Mouse (Mus musculus) testis, postnatal 10 days (tissue): ENCODE measurements around the gene Sec31a.

Experiments used
- DNase-seq: peaks from one replicate; pipeline ENCODE4 v3.0.0; 2021; ENCODE audit warnings: low spot score

Gene Sec31a

GRCm38 (mm10) chr5:100408485-100408884 is 7.5 kb downstream of the Sec31a start:
- DNase-seq, result no peak

DNA sequence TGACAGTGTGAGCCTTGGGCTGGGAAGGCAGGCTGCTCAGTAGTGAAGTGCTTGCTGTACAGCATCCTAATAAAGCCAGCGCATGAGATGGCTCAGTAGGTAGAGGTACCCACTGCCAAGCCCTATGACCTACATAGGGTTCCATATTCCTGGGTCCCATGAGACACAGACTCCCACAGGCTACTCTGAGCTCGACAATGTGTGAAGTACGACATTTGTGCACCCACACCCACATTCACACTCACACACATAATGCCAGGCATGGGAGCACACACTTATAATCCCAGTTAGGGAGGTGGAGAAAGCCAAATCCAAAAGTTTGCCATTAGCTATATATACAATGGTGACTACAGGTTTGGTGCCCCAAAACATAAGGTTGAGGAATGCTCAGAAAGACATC is 19.3 kb downstream of the Sec31a start:
- DNase-seq, result no peak

DNA sequence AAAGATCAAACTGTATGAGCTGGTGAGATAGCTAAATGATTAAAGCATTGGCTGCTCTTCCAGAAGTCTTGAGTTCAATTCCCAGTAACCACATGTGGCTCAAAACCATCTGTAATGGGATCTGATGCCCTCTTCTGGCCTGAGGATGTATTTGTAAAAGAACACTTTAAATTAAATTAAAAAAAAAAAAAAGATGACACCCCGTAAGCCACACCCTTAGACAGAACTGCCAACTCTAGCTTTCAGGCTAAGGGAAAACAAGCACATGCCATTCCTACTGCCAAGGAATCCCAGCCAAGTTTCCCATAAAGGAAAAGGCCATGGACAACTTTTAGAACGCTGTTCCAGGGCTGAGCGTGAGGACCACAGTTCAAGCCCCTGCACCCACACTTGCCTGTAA is 22.4 kb downstream of the Sec31a start:
- DNase-seq, result no peak

DNA sequence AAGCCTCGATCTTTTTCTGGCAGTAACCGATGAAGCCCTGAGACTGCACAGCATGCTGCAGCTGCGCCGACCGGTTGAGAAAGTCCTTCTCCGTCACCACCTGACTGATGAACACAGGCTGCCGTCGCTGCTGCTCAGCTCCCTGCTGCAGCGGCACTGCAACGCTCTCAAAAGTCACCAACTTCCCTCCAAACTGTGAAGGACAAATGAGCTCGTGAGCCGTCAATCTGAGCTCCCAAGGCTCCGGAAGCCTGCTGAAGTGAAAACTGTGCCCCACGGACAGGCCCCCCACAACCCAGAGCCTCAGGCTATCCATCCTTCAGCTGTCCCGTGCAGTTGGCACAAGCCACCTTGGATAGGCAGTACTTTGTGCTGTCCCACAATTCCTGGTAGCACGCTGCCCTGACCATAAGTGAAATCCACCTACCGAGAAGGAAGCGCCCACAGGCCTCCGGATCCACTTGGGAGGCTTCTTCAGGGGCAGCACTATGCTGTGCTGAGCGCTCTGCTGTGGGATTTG is 23.5 kb downstream of the Sec31a start:
- no peak for DNase-seq

GRCm38 (mm10) chr5:100383782-100384510 is 32.1 kb downstream of the Sec31a start:
- DNase-seq, result no peak

DNA sequence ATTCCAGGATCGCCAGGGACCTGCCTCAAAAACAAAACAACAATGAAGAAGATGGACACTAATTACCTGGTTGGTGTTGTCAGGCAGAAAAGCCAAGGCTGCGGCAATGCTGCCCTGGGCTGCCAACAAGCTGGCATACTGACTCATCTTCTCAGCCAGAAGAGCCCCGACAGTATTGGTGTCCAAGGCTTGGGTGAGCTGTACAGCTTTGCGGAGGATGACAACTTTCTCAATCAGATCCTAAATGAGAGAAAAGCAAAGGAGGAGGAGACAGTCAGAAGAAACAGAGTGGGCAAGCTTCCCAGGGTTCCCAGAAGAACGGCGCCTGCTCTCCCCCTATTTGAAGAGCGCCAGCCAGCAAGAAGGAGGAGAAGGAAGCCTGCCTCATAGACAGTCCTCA is 34.9 kb downstream of the Sec31a start:
- no peak for DNase-seq

DNA sequence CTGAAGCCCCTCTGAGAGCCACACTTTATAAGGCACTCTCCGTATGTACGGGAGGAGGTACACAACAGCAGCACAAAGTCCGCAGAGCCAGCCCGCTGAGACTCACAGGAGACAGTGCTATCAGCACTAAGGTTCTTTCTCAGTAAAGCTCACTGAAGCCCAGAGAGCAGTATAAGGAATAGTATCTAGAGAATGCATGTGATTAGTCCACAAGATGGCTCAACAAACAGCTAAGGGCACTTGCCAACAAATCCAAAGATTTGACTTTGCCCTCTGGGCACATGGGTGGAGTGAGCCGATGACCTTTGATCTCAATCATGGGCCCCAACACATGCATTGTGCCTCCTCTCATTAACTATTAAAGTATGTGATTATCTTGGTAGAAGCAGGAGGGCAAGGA is 35.8 kb downstream of the Sec31a start:
- no peak for DNase-seq

DNA sequence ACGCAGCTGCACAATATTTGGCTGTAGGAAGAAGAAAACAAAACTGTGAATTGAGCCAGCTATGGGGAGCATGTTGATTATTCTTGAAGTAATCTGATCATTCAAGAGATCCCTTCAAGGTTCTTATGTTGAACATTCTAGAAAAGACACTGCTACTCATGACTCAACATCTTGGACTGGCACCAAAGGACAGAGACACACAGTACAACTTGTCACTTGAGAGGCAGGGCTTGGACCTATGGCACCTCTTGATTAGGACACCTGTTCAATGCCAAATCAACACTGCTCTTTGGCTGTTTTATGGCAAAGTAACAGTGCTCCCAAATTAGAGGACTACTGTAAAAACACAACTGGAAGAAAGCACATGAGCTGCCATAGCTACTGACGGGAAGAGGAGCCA is 37.1 kb downstream of the Sec31a start:
- DNase-seq, result no peak

GRCm38 (mm10) chr5:100378211-100378610 is 37.8 kb downstream of the Sec31a start:
- no peak for DNase-seq

GRCm38 (mm10) chr5:100377376-100377775 is 38.7 kb downstream of the Sec31a start:
- DNase-seq, result no peak

DNA sequence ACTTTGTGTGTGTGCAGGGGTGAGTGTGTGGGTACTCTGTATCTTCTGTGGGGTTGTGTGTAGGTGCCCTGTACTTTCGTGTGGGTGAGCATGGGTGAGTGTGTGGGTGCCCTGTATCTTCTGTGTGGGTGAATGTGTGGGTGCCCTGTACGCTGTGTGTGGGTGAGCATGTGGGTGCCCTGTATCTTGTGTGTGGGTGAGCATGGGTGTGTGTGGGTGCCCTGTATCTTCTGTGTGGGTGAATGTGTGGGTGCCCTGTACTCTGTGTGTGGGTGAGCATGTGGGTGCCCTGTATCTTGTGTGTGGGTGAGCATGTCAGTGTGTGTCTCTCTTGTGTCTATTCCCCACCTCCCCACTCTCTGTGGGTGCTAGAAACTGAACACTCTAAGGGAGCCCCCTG is 41.3 kb downstream of the Sec31a start:
- no peak for DNase-seq

DNA sequence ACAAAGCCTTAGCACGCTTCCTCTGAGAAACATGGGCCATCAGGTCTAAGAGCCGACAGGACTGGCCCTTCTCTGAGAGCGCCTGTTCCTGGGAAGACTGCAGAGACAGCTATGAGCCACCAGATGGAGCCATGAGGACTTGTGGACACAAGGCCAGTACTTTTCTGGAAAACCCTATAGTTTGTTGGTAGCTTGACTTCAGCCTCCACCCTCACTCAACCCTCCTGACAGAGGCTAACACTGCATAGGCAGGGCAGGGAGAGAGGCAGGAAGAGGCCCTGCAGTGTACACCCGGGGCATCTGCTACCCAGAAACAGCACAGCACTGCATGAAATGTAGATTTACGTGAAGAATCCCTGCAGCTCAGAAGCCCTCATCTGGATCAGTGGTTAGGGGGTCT is 42.1 kb downstream of the Sec31a start:
- DNase-seq, result no peak

GRCm38 (mm10) chr5:100370919-100371318 is 45.1 kb downstream of the Sec31a start:
- no peak for DNase-seq

- DNase-seq, result no peak
Measured at GRCm38 (mm10) chr5:100369825-100370459, 46.1 kb downstream of the Sec31a start.

DNA sequence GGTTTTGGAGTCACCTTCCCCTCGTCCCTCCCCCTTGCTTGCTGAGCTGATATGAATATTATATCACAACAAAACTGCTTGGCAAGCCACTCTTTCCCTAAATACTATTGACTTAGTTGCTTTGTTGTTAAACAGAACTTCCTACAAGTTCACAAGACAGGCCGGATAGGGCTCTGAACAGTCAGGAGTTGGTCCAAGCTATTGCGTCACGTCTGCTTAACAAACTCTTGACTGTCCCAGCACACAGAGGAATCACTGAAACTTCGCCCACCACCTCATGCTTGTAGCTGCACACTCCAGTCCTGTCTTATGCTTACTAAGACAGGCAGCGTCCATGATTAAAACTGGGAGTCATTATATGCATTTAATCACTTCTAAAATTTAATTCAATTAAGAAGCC is 46.9 kb downstream of the Sec31a start:
- DNase-seq, result no peak

DNA sequence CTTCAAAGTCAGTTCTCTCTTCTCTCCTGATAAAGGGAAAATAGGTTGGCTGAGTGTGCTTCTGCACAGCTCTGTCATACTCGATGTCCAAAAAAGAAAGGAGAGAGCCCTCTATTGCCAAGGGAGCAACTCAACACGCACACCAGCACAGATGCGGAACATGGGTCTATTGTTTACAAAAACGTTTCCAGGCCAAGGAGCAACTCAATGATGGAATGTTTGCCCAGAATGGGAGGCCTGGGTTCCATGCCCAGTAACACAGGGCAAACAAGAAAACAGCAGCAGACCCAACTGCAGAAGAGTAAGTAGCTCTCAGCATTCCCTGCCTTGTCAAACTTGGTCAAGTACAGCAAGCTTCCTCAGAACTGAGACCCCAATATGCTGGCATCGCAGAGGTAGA is 47.5 kb downstream of the Sec31a start:
- DNase-seq, result no peak

- DNase-seq, result no peak
Measured at GRCm38 (mm10) chr5:100367051-100367450, 49.0 kb downstream of the Sec31a start.

GRCm38 (mm10) chr5:100360296-100360695 is 55.7 kb downstream of the Sec31a start:
- no peak for DNase-seq

DNA sequence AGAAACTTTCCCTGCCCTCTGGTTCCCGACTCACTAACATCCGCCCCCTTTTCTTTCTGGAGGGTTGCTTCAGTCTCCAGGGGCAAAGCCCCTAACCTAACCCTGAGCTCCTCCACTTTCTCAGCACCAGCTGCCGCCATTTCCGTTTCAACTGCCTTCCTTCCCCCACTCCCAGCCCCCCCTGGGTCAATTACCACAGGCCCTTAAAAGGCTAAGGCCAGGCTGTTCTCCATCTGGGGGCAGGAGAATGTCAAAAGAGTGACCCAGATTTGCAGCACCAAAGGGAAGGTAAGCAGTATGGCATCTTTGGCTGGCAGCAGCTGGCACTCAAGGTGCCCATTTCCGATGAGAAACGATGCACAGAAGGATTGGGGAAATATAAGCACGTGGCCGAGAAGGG is 57.7 kb downstream of the Sec31a start:
- no peak for DNase-seq

GRCm38 (mm10) chr5:100354644-100355043 is 61.4 kb downstream of the Sec31a start:
- DNase-seq, result no peak

DNA sequence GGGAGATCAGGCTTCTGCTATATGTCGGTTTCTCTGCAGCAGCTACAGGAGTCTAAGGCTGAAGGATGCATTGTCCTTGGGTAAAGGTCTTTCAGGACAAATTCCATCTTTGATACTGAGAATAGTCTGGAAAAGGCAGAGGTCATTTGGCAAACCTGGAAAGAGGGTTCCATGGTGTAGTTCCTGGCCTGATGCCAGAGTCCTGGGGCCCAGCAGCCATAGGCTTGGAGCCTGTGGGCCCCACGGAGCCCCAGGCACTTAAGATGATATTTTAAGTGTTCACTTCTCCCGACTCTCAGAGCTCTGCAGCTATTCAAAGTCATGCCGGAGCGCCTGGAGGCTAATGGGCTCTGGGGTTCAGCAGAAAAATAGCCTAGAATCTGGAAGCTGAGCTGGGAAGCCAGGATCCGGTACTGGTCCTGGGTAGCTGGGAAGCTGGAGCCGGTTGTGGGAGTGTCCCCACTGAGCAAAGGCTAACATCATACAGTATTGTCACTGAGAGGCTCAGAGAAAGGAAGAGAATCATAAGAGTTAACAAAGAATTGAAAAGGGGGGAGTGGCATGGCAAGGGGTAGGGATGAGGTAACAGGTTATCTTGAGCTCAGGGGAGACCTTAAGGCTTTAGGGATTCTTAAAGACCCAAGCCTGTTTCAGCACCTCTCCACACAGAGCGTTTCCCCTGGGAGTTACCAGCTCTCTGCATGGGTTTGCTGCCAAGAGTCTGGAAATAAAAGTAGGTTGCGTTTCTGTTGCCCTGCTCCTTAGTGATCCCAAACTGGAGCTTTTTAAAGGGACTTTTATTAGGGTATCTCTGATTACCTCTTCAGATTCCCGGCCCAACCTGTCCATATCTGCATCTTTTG is 62.8 kb downstream of the Sec31a start:
- DNase-seq, result peak; percentile 56

DNA sequence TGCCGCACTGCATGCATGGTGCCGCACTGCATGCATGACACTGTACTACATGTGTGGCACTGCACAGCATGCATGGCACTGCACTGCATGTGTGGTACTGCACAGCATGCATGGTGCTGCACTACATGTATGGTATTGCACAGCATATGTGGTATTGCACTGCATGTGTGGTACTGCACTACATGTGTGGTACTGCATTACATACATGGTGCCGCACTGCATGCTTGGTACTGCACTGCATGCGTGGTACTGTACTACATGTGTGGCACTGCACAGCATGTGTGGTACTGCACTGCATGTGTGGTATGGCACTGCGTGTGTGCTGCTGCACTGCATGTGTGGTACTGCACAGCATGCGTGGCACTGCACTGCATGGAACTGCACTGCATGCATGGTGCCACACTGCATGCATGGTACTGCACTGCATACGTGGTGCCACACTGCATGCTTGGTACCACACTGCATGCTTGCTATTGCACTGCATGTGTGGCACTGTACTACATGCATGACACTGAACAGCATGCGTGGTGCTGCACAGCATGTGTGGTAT is 65.1 kb downstream of the Sec31a start:
- DNase-seq, result no peak
